Mouse (Mus musculus) adrenal gland, adult (tissue): Measurements from ENCODE around the gene Tmem176b.
"Not testable (repeated sequence)": the region's sequence is repeated elsewhere in the genome, so short reads cannot be mapped to it uniquely, and the experiment has no call there.

Source experiments
- DNase-seq, 2 experiments: peaks; one replicate each; pipeline ENCODE4 v3.0.0; 2022 to 2023; ENCODE audit warnings: low spot score in 1 of 2; ENCODE audit not compliant: inconsistent age in 2 of 2

Gene Tmem176b

GRCm38 (mm10) chr6:48845086-48845485 is 3.8 kb upstream of the Tmem176b start:
- no peak for DNase-seq

GRCm38 (mm10) chr6:48842111-48842842 is 981 bp upstream of the Tmem176b start:
- DNase-seq = peak; percentile 75 to 88

- peak; percentile 75 to 89 for DNase-seq
Observed at GRCm38 (mm10) chr6:48840371-48840969, 826 bp downstream of the Tmem176b start, which contains the start of gene Tmem176a. Gene Tmem176a, plus strand, starts transcription at chr6:48840919.

GRCm38 (mm10) chr6:48838321-48839080 is 2.8 kb downstream of the Tmem176b start:
- DNase-seq = peak; percentile 44 to 86

- DNase-seq = peak; percentile 15 to 44
Observed at GRCm38 (mm10) chr6:48837516-48837915, 3.8 kb downstream of the Tmem176b start.

GRCm38 (mm10) chr6:48836146-48836545 is 5.2 kb downstream of the Tmem176b start:
- DNase-seq = peak in 1 of 2 experiments; percentile 39

- peak in 1 of 2 experiments; percentile 67 for DNase-seq
Observed at GRCm38 (mm10) chr6:48835241-48835640, 6.1 kb downstream of the Tmem176b start.

- DNase-seq = no peak
Observed at GRCm38 (mm10) chr6:48833515-48833914, 7.8 kb downstream of the Tmem176b start.

GRCm38 (mm10) chr6:48832426-48832825 is 8.9 kb downstream of the Tmem176b start:
- peak in 1 of 2 experiments; percentile 38 for DNase-seq

- peak in 1 of 2 experiments; percentile 74 for DNase-seq
Observed at GRCm38 (mm10) chr6:48831141-48831540, 10.2 kb downstream of the Tmem176b start.

GRCm38 (mm10) chr6:48830241-48830640 is 11.1 kb downstream of the Tmem176b start:
- DNase-seq = peak in 1 of 2 experiments; percentile 68

- peak in 1 of 2 experiments; percentile 68 for DNase-seq
Observed at GRCm38 (mm10) chr6:48829651-48830050, 11.6 kb downstream of the Tmem176b start.

GRCm38 (mm10) chr6:48828976-48829375 is 12.3 kb downstream of the Tmem176b start:
- peak in 1 of 2 experiments; percentile 86 for DNase-seq

GRCm38 (mm10) chr6:48825016-48825415 is 16.3 kb downstream of the Tmem176b start:
- peak in 1 of 2 experiments; percentile 41 for DNase-seq

- DNase-seq = not testable (repeated sequence)
Observed at GRCm38 (mm10) chr6:48821991-48822785, 19.1 kb downstream of the Tmem176b start.

GRCm38 (mm10) chr6:48817815-48818214 is 23.5 kb downstream of the Tmem176b start:
- DNase-seq = peak; percentile 71 to 90

GRCm38 (mm10) chr6:48815013-48815412 is 26.3 kb downstream of the Tmem176b start:
- no peak for DNase-seq

GRCm38 (mm10) chr6:48809494-48810219 is 31.6 kb downstream of the Tmem176b start:
- no peak for DNase-seq

GRCm38 (mm10) chr6:48806746-48807145 is 34.5 kb downstream of the Tmem176b start:
- DNase-seq = no peak

- DNase-seq = no peak
Observed at GRCm38 (mm10) chr6:48804346-48804745, 37.0 kb downstream of the Tmem176b start.
